Mouse (Mus musculus): Measurements from ENCODE around the gene Adamts5.

Gene Adamts5

GRCm38 (mm10) chr16:85901581-85901910, at the start of gene Adamts5:
Gene Adamts5, minus strand, starts transcription at chr16:85901828.
- no peak for DNase-seq (ENCODE audit: low read depth, low spot score)

GRCm38 (mm10) chr16:85950356-85950755, 48.7 kb upstream of the Adamts5 start:
- no peak for DNase-seq (ENCODE audit: low read depth, low spot score)

GRCm38 (mm10) chr16:85926004-85926403, 24.4 kb upstream of the Adamts5 start:
- no peak for DNase-seq (ENCODE audit: low read depth, low spot score)

- DNase-seq (ENCODE audit: low read depth, low spot score) = no peak
Observed at GRCm38 (mm10) chr16:85922454-85922853, 20.8 kb upstream of the Adamts5 start.

- DNase-seq (ENCODE audit: low read depth, low spot score) = no peak
Observed at GRCm38 (mm10) chr16:85920122-85920521, 18.5 kb upstream of the Adamts5 start.

- no peak for DNase-seq (ENCODE audit: low read depth, low spot score)
Observed at GRCm38 (mm10) chr16:85900702-85901580, 687 bp downstream of the Adamts5 start.

GRCm38 (mm10) chr16:85899790-85900587, 1.6 kb downstream of the Adamts5 start:
- DNase-seq (ENCODE audit: low read depth, low spot score) = no peak

- no peak for DNase-seq (ENCODE audit: low read depth, low spot score)
Observed at GRCm38 (mm10) chr16:85899301-85899721, 2.3 kb downstream of the Adamts5 start.

GRCm38 (mm10) chr16:85898816-85899215, 2.8 kb downstream of the Adamts5 start:
- no peak for DNase-seq (ENCODE audit: low read depth, low spot score)

- no peak for DNase-seq (ENCODE audit: low read depth, low spot score)
Observed at GRCm38 (mm10) chr16:85898391-85898790, 3.2 kb downstream of the Adamts5 start.

- DNase-seq (ENCODE audit: low read depth, low spot score) = no peak
Observed at GRCm38 (mm10) chr16:85897854-85898253, 3.8 kb downstream of the Adamts5 start.

GRCm38 (mm10) chr16:85895948-85896347, 5.7 kb downstream of the Adamts5 start:
- no peak for DNase-seq (ENCODE audit: low read depth, low spot score)

- DNase-seq (ENCODE audit: low read depth, low spot score) = no peak
Observed at GRCm38 (mm10) chr16:85889778-85890177, 11.8 kb downstream of the Adamts5 start.

- no peak for DNase-seq (ENCODE audit: low read depth, low spot score)
Observed at GRCm38 (mm10) chr16:85887289-85888051, 14.2 kb downstream of the Adamts5 start.

- no peak for DNase-seq (ENCODE audit: low read depth, low spot score)
Observed at GRCm38 (mm10) chr16:85879075-85879474, 22.6 kb downstream of the Adamts5 start.

- no peak for DNase-seq (ENCODE audit: low read depth, low spot score)
Observed at GRCm38 (mm10) chr16:85874141-85874540, 27.5 kb downstream of the Adamts5 start.

- no peak for DNase-seq (ENCODE audit: low read depth, low spot score)
Observed at GRCm38 (mm10) chr16:85871971-85872370, 29.7 kb downstream of the Adamts5 start.

GRCm38 (mm10) chr16:85871248-85871647, 30.4 kb downstream of the Adamts5 start:
- no peak for DNase-seq (ENCODE audit: low read depth, low spot score)

- no peak for DNase-seq (ENCODE audit: low read depth, low spot score)
Observed at GRCm38 (mm10) chr16:85864691-85865389, 36.8 kb downstream of the Adamts5 start.

GRCm38 (mm10) chr16:85854505-85854904, 47.1 kb downstream of the Adamts5 start:
- no peak for DNase-seq (ENCODE audit: low read depth, low spot score)

- no peak for DNase-seq (ENCODE audit: low read depth, low spot score)
Observed at GRCm38 (mm10) chr16:85827066-85827465, 74.6 kb downstream of the Adamts5 start.
